Mouse (Mus musculus) hindbrain, postnatal 0 days (tissue): ENCODE results near the gene Wwox. TPM values are rescaled to one million over a fixed set of nuclear protein-coding genes. Genes with fewer than 3 reads are reported as not detected.

Experiments
- ATAC-seq: fragments of 200-750 bp; cut with Nextera tagmentation; 2 replicates; pipeline ENCODE4 v1.8.0; 2017; ENCODE audit warnings: mild to moderate bottlenecking, moderate TSS enrichment, moderate library complexity
- DNase-seq: peaks from one replicate; pipeline ENCODE4 v3.0.0-alpha.2; 2015; ENCODE audit warnings: low spot score
- H3K27ac ChIP-seq: fragments of 300-500 bp; sonication (generic); 2 replicates; pipeline ENCODE4 v1.5.1; 2014; ENCODE audit warnings: mild to moderate bottlenecking
- H3K27me3 ChIP-seq: fragments of 300-500 bp; sonication (generic); 2 replicates; pipeline ENCODE4 v1.6.1; 2014; ENCODE audit warnings: low read length, mixed read lengths; ENCODE audit not compliant: insufficient read depth
- H3K36me3 ChIP-seq: fragments of 300-500 bp; sonication (generic); 2 replicates; pipeline ENCODE4 v1.6.1; 2014; ENCODE audit warnings: low read length, mixed read lengths; ENCODE audit not compliant: insufficient read depth
- H3K4me1 ChIP-seq: fragments of 300-500 bp; sonication (generic); 2 replicates; pipeline ENCODE4 v1.6.1; 2014; ENCODE audit warnings: antibody characterized with exemption, low read length, mixed read lengths; ENCODE audit not compliant: insufficient read depth
- H3K4me2 ChIP-seq: fragments of 300-500 bp; sonication (generic); 2 replicates; pipeline ENCODE4 v1.6.1; 2014; ENCODE audit warnings: low read depth, mild to moderate bottlenecking, low read length, moderate library complexity, mixed read lengths
- H3K4me3 ChIP-seq: fragments of 300-500 bp; sonication (generic); 2 replicates; pipeline ENCODE4 v1.5.1; 2014; ENCODE audit warnings: low read length
- H3K9ac ChIP-seq: fragments of 300-500 bp; sonication (generic); replicated peaks from 2 replicates; pipeline ENCODE4 v1.6.1; 2014; ENCODE audit warnings: mild to moderate bottlenecking, low read length, moderate library complexity, mixed read lengths
- H3K9me3 ChIP-seq: fragments of 300-500 bp; sonication (generic); 2 replicates; pipeline ENCODE4 v1.6.1; 2016; ENCODE audit warnings: low read length, mixed read lengths
- CTCF ChIP-seq: IDR thresholded peaks from 2 replicates; pipeline ENCODE4 v1.5.1; 2016; ENCODE audit warnings: antibody characterized with exemption, control low read depth, low read depth
- WGBS: fragments of 180-500 bp; shearing (Covaris S2); extraction: QIAGEN DNeasy Blood & Tissue Kit; methylation state at CpG from one replicate; pipeline ENCODE4 v1.1.7; 2014; 5-methylcytosine and 5-hydroxymethylcytosine counted together
- polyA plus RNA-seq: library from polyadenylated mRNA; unstranded; fragments of >200 nt; fragmentation: Nextera tagmentation; extraction: Ambion mirVana; gene quantifications from 2 replicates; pipeline ENCODE4 v1.2.1, GENCODE M21; 2015
- total RNA-seq: library from RNA; depleted of rRNA; stranded (reverse); fragments of >200 nt; gene quantifications from 2 replicates; pipeline ENCODE4 v1.2.3, GENCODE M21; 2014

Gene Wwox
- total and polyA plus RNA-seq, 2 experiments from 2014 or later, result 17.1 to 19.8 TPM

DNA sequence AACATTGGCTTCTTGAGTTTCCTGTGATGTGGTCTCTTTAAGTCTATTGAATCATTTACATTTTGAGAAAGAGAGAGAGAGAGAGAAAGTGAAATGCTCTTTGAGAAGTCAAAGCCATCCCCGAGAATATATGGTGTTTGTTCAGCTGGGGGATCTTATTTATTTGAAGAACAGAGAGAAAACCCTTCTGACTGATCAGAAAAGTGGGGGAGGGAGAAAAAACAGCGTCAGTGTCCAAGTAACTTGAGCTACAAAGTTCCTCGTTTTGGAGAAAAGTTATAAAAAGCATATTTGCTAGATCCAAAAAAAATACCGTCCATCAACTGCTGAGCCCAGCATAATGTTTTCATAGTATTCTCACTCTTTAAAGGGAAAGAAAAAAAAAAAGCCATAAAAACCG lies 283.2 kb downstream of the Wwox start:
- WGBS, result 71% methylated on average over 5 of the region's 5 CpGs
- no peaks in the 10 kb centered on the region for H3K4me1 ChIP-seq
- no peaks in the 10 kb centered on the region for H3K9me3 ChIP-seq
- H3K9ac ChIP-seq, result no peak overlapping the region
- no peak overlapping the region for H3K27ac ChIP-seq
- TF ChIP-seq CTCF, result no peak
- no peak overlapping the region for H3K4me3 ChIP-seq
- no peak for DNase-seq
- no peaks in the 10 kb centered on the region for H3K27me3 ChIP-seq
- H3K4me2 ChIP-seq, result no peak overlapping the region
- no peaks in the 10 kb centered on the region for H3K36me3 ChIP-seq
- no peak for ATAC-seq

DNA sequence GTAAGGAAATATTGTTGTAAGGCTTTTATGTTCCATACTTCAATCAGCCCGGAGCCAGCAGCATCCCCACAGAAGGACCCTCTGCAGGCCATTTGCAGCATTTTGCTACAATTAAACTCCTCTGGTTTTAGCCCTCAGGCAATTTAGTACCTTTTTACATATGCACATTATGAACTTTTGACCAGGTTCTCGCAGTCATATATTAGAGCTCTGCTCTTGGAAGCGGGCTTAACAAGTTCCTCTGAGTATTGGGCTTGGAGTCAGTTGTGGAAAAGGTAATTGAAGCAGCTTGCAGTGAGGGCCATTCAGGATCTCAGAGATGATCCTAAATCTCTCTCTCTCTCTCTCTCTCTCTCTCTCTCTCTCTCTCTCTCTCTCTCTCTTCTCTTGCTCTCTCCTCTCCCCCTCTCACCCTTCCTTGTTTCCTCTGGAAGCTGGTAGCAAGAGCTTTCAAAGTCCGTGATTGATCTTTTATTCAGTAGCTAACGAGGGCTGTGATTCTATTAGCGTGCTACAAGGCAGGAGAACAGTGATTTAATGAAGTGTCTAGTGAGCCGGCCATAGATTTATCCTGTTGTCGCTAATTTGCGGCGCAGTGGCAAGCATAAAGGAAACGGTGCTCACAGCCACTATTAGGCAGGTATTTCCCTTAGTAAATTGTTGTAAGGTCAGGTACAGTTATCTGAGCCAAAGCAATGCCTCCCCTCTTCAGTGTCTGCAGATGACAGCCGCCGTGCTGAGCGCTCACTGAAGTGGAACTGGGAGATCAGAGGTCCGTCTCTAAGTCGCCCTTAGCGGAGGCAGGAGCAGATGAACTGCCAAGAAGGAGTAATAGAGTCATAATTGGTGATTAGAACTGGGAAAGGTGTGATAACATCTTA lies 292.0 kb downstream of the Wwox start:
- DNase-seq, result no peak
- no peak for TF ChIP-seq CTCF
- H3K27me3 ChIP-seq, result no peaks in the 10 kb centered on the region
- H3K27ac ChIP-seq, result no peak overlapping the region
- H3K9ac ChIP-seq, result no peak overlapping the region
- H3K4me3 ChIP-seq, result no peak overlapping the region
- H3K9me3 ChIP-seq, result no peaks in the 10 kb centered on the region
- peak overlapping the region; percentile 19 for H3K4me2 ChIP-seq
- 35% methylated on average over 17 of the region's 17 CpGs for WGBS
- no peaks in the 10 kb centered on the region for H3K36me3 ChIP-seq
- no peak for ATAC-seq
- H3K4me1 ChIP-seq, result no peaks in the 10 kb centered on the region

GRCm38 (mm10) chr8:114743185-114743915 lies 303.9 kb downstream of the Wwox start:
- Histone ChIP-seq H3K4me3 (no peak overlapping the region), H3K27ac (no peak overlapping the region), H3K4me2 (no peak overlapping the region), H3K9me3 (peaks cover 6% of the 10 kb centered on the region; the same call in 1 of the 2 replicates), H3K4me1 (no peaks in the 10 kb centered on the region), H3K9ac (no peak overlapping the region), H3K27me3 (no peaks in the 10 kb centered on the region), H3K36me3 (no peaks in the 10 kb centered on the region)
- ATAC-seq (no peak), DNase-seq (no peak)
- TF ChIP-seq CTCF, result no peak
- 68% methylated on average over 12 of the region's 12 CpGs for WGBS

- peak; percentile 50 for TF ChIP-seq CTCF
- Histone ChIP-seq H3K27me3 (no peaks in the 10 kb centered on the region), H3K4me1 (0 out of 2 replicates have a peak, but pooled peaks cover 2% of the 10 kb centered on the region), H3K9me3 (no peaks in the 10 kb centered on the region), H3K36me3 (no peaks in the 10 kb centered on the region), H3K4me2 (no peak overlapping the region), H3K4me3 (no peak overlapping the region), H3K27ac (no peak overlapping the region), H3K9ac (no peak overlapping the region)
- WGBS, result 45% methylated on average over 2 of the region's 2 CpGs
- ATAC-seq (no peak), DNase-seq (peak; percentile 43)
Observed at GRCm38 (mm10) chr8:114746373-114746772, 306.9 kb downstream of the Wwox start.

DNA sequence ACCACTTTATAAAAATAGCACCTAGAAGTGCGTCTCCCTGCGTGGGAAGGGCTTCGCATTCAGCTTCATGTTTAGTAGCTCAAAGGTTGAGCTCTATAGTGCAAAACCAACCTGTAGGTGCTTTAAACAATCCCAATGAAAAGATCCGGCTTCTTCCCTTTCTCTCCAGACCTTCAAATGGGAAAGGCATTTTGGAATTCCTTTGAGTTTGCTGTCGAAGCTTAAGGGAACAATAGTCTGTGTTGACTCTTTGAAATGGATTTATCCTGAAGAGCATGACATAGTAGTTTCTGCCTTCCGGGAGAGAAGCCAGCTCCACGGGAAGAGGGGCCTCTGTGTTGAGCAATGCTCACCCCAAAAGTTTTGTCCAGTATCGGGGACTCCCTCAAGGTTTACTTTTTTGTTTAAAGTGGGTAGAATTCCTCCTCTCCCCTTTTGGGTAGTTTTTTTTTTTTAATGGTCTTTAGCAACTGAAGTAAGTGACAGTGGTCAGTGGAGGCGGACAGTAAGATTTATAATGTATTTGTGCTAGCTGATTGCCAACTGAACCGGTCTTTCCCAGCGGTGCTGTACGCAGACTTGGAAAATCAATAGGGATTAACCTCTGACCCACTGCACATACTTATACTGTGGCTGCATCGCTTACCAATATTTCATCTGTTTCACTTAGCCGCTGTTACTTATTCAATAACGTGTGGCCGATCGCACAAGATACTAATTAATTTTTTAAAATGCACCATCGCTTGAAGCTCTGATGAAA lies 312.1 kb downstream of the Wwox start:
- Histone ChIP-seq H3K4me3 (no peak overlapping the region), H3K4me2 (no peak overlapping the region), H3K36me3 (no peaks in the 10 kb centered on the region), H3K27ac (no peak overlapping the region), H3K27me3 (no peaks in the 10 kb centered on the region), H3K4me1 (0 out of 2 replicates have a peak, but pooled peaks cover 3% of the 10 kb centered on the region), H3K9me3 (no peaks in the 10 kb centered on the region), H3K9ac (no peak overlapping the region)
- ATAC-seq (no peak), DNase-seq (no peak)
- TF ChIP-seq CTCF, result no peak
- WGBS, result 53% methylated on average over 18 of the region's 18 CpGs

DNA sequence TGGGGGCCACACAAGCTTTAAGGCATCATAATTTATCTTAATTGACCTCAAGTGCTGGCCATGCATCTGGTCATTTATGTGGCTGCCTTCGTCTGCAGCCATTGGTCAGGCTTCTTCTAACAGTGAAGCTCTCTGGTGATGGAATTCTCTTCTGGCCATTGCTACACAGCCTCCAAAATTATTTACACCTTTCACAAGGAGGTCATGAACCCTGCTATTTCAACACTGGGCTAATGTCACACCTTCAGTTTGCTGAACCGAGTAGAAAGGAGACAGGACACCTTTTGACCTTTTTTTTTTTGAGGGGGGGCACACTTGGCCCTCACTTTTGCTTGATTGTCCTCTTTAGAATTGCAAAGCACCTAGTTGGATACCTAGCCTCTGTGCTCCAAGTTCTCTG lies 320.2 kb downstream of the Wwox start:
- DNase-seq, result no peak
- no peak overlapping the region for H3K4me2 ChIP-seq
- no peaks in the 10 kb centered on the region for H3K27me3 ChIP-seq
- no peaks in the 10 kb centered on the region for H3K36me3 ChIP-seq
- no peaks in the 10 kb centered on the region for H3K4me1 ChIP-seq
- H3K9me3 ChIP-seq, result no peaks in the 10 kb centered on the region
- H3K27ac ChIP-seq, result no peak overlapping the region
- no peak overlapping the region for H3K4me3 ChIP-seq
- no peak for TF ChIP-seq CTCF
- H3K9ac ChIP-seq, result no peak overlapping the region
- ATAC-seq, result no peak
- WGBS, result 96% methylated on average over 2 of the region's 2 CpGs
